Mouse (Mus musculus) neural tube, embryonic 12.5 days (tissue): ENCODE data around the gene Gcdh. TPM values are rescaled to one million over a fixed set of nuclear protein-coding genes. Genes with fewer than 3 reads are reported as not detected.
A peak's percentile ranks its signal among the peaks of the same experiment; 100 is the strongest.

Experiments
- ATAC-seq: fragments of 200-750 bp; cut with Nextera tagmentation; 2 replicates; pipeline ENCODE4 v1.8.0; 2017; ENCODE audit warnings: low read depth, mild to moderate bottlenecking, moderate TSS enrichment, moderate library complexity; ENCODE audit not compliant: low FRiP score
- H3K27ac ChIP-seq: fragments of 300-500 bp; sonication (generic); 2 replicates; pipeline ENCODE4 v1.5.1; 2016
- H3K27me3 ChIP-seq: fragments of 300-500 bp; sonication (generic); replicated peaks from 2 replicates; pipeline ENCODE4 v1.6.1; 2016; ENCODE audit warnings: mild to moderate bottlenecking
- H3K36me3 ChIP-seq: fragments of 300-500 bp; sonication (generic); 2 replicates; pipeline ENCODE4 v1.6.1; 2016; ENCODE audit warnings: mild to moderate bottlenecking
- H3K4me1 ChIP-seq: fragments of 300-500 bp; sonication (generic); 2 replicates; pipeline ENCODE4 v1.6.1; 2016
- H3K4me2 ChIP-seq: fragments of 300-500 bp; sonication (generic); replicated peaks from 2 replicates; pipeline ENCODE4 v1.6.1; 2016; ENCODE audit warnings: mild to moderate bottlenecking
- H3K4me3 ChIP-seq: fragments of 300-500 bp; sonication (generic); 2 replicates; pipeline ENCODE4 v1.5.1; 2016
- H3K9ac ChIP-seq: fragments of 300-500 bp; sonication (generic); 2 replicates; pipeline ENCODE4 v1.6.1; 2016; ENCODE audit warnings: mild to moderate bottlenecking
- H3K9me3 ChIP-seq: fragments of 300-500 bp; sonication (generic); 2 replicates; pipeline ENCODE4 v1.6.1; 2016; ENCODE audit warnings: mild to moderate bottlenecking
- WGBS: fragments of 180-500 bp; shearing (Covaris S2); methylation state at CpG from one replicate; pipeline ENCODE4 v1.1.7; 2016; 5-methylcytosine and 5-hydroxymethylcytosine counted together
- polyA plus RNA-seq: library from polyadenylated mRNA; unstranded; fragments of >200 nt; fragmentation: Nextera tagmentation; extraction: Ambion mirVana; gene quantifications from 2 replicates; pipeline ENCODE4 v1.2.1, GENCODE M21; 2016

Gcdh gene
- polyA plus RNA-seq, 1 experiment from 2014 or later: 37.0 TPM

DNA sequence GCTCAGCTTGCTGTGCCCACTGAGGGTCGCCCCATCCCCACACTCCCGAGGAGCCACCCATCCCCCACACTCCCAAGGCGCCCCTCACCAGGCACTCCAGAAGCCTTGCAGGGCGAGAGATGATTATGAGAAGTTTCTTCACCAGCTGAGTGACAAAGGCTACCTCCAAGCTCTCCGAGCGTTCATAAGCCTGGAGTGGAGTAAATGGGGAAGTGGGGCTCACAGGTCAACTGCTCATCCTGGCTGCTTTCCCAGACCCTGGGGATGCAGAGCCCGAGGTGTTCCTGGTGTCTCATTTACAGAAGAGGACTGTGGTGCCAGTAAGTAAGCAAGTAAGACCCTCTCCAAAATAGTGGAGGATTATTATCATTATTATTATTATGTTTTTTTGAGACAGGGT is 31.8 kb upstream of the Gcdh start:
- WGBS: 82% methylated on average over 7 of the region's 7 CpGs
- Histone ChIP-seq H3K9ac (no peak overlapping the region), H3K27ac (no peak overlapping the region)

DNA sequence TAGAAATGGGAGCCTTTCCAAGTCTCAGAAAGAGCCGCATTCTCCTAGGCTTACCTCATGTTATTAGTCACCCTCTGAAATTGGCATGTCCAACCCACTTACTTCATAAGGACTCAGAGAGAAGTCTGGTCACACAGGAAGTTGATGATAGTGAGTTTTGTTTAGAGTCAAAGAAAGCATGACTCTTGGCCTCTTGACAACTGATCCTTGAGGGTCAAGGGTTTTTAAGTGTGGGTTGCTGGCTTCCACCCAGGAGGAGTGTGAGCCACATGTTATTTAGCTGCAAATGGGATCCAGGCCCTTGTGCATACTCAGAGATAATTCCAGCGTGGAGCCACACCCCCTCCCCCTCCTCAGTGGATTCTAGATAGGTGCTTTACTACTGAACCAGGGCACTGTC is 27.9 kb upstream of the Gcdh start:
- no peak for ATAC-seq
- Histone ChIP-seq H3K9ac (no peak overlapping the region), H3K4me1 (no peaks in the 10 kb centered on the region), H3K4me3 (no peak overlapping the region), H3K27me3 (peaks cover 51% of the 10 kb centered on the region), H3K9me3 (no peaks in the 10 kb centered on the region), H3K27ac (no peak overlapping the region), H3K36me3 (peaks cover 61% of the 10 kb centered on the region), H3K4me2 (no peak overlapping the region)
- WGBS: 92% methylated on average over 2 of the region's 2 CpGs

More for the DNA sequence above, 31.8 kb upstream of the Gcdh start:
- Histone ChIP-seq H3K4me2 (no peak overlapping the region; the same call in 1 of the 2 replicates), H3K36me3 (peaks cover 52% of the 10 kb centered on the region), H3K4me1 (peaks cover 13% of the 10 kb centered on the region), H3K9me3 (no peaks in the 10 kb centered on the region), H3K4me3 (no peak overlapping the region), H3K27me3 (peaks cover 51% of the 10 kb centered on the region)
- no peak for ATAC-seq

DNA sequence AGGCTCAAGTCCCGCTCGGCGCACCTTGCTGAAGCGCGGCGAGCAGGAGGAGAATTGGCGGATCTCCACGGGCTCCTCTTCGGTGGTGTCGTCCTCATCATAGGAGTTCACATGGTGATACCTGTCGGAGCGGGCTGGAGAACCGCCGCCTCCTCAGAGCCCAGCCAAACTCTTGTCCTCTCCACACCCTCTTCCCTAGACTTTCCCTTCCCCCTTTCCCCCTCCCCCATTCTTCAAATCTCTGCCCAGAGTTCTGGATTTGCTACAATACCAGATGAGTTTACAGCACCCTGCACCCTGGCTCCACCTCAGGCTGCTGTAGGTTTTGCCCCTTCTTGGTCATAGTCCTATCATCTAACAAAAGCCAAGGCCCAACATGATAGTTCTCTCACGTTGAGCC is 24.9 kb upstream of the Gcdh start:
- no peak overlapping the region for H3K27ac ChIP-seq
- no peaks in the 10 kb centered on the region for H3K9me3 ChIP-seq
- H3K36me3 ChIP-seq: peaks cover 75% of the 10 kb centered on the region
- 95% methylated on average over 15 of the region's 15 CpGs for WGBS
- H3K27me3 ChIP-seq: peaks cover 75% of the 10 kb centered on the region
- H3K4me1 ChIP-seq: no peaks in the 10 kb centered on the region
- H3K4me3 ChIP-seq: no peak overlapping the region
- ATAC-seq: no peak
- H3K4me2 ChIP-seq: no peak overlapping the region
- no peak overlapping the region for H3K9ac ChIP-seq

DNA sequence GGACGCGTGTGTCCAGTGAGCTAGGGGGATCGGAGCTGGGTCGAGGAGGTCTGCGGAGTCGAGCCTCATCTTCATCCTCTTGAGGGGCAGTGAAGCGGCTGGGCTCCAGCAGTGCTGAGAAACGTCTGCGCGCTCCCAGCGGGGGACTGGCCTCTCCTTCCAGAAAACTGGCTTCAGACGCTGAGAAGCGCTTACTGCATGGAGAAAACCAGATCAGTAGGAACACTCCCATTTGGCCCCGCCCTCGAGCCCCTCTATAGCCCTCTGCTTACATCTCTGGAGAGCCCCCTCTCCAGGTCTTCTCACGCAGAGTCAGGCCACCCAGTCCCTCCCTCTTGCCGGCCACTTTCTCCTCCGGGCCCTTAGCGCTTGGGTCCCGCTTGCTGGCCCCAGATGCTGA is 24.1 kb upstream of the Gcdh start:
- no peak overlapping the region for H3K4me2 ChIP-seq
- H3K27ac ChIP-seq: no peak overlapping the region
- peaks cover 84% of the 10 kb centered on the region for H3K27me3 ChIP-seq
- H3K4me1 ChIP-seq: peaks cover 6% of the 10 kb centered on the region
- no peak overlapping the region for H3K9ac ChIP-seq
- ATAC-seq: no peak
- H3K36me3 ChIP-seq: peaks cover 77% of the 10 kb centered on the region
- no peaks in the 10 kb centered on the region for H3K9me3 ChIP-seq
- no peak overlapping the region for H3K4me3 ChIP-seq
- WGBS: 26% methylated on average over 20 of the region's 20 CpGs

DNA sequence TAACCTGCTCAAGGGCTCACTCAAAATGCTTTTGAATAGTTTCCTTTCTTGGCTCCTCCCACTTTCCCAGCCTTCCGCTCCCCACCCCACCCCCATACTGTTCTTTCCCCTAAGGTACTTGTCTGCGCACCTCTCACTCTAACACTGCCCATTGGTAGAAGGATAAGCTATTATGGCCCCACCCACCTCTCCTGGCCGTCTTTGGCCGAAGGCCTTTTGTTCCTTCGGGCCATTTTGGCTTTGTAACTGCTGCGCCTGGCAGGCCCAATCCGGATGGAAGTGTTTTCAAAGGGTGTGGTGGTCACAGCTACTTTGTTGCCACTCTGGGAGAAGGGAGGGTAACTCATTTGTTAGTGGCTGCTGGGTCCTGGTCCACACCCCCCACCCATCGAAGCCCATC is 21.5 kb upstream of the Gcdh start:
- Histone ChIP-seq H3K4me3 (no peak overlapping the region), H3K4me2 (no peak overlapping the region), H3K27me3 (peaks cover 93% of the 10 kb centered on the region), H3K9me3 (no peaks in the 10 kb centered on the region), H3K27ac (no peak overlapping the region), H3K36me3 (peaks cover 81% of the 10 kb centered on the region), H3K4me1 (peaks cover 9% of the 10 kb centered on the region), H3K9ac (no peak overlapping the region)
- no peak for ATAC-seq
- WGBS: 86% methylated on average over 8 of the region's 8 CpGs

DNA sequence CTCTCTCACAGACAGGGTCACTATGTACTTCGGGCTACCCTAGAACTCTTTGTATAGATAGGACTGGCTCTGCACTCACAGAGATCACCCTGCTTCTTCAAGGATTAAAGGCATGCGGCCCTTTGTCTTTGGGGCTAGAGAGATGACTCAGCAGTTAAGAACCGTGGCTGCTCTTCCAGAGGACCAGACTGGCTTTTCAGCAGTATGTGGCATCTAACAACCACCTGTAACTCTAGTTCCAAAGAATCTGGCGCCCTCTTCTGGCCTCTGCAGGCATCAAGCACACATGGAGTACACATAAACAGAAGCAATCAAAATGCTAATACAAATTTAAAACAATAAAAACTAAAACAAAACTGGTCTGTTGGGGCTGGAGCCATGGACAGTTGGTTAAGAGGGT is 20.2 kb upstream of the Gcdh start:
- H3K4me3 ChIP-seq: no peak overlapping the region
- no peak overlapping the region for H3K27ac ChIP-seq
- H3K4me2 ChIP-seq: no peak overlapping the region
- WGBS: 37% methylated on average over 4 of the region's 4 CpGs
- H3K9ac ChIP-seq: no peak overlapping the region
- peaks cover 92% of the 10 kb centered on the region for H3K27me3 ChIP-seq
- H3K36me3 ChIP-seq: peaks cover 75% of the 10 kb centered on the region
- H3K9me3 ChIP-seq: no peaks in the 10 kb centered on the region
- no peak for ATAC-seq
- peaks cover 15% of the 10 kb centered on the region for H3K4me1 ChIP-seq

DNA sequence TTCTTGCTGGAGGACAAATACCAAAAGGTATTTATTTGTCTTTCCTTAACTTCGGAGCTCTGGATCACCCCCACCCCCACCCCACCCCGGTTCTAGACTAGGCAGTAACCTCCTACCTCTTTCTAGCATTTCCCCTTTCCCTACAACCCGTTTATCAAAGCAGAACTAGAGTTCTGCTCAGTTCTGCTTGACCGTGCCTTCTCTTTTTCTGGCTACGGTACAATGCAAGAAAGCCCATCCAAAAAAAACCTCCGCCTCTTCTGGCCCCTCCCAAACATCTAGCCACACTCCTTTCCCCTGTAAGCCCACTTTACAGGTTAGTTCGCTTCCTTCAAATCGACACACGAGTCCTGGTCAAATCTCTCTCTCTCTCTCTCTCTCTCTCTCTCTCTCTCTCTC is 19.8 kb upstream of the Gcdh start:
- ATAC-seq: no peak
- Histone ChIP-seq H3K9ac (0 out of 2 replicates have a peak overlapping the region, but pooled peaks have one; percentile 8), H3K27me3 (peaks cover 93% of the 10 kb centered on the region), H3K27ac (no peak overlapping the region), H3K4me1 (peaks cover 19% of the 10 kb centered on the region), H3K36me3 (peaks cover 72% of the 10 kb centered on the region), H3K4me3 (peak overlapping the region; percentile 25), H3K9me3 (no peaks in the 10 kb centered on the region), H3K4me2 (peak overlapping the region; percentile 57)
- 19% methylated on average over 9 of the region's 9 CpGs for WGBS

DNA sequence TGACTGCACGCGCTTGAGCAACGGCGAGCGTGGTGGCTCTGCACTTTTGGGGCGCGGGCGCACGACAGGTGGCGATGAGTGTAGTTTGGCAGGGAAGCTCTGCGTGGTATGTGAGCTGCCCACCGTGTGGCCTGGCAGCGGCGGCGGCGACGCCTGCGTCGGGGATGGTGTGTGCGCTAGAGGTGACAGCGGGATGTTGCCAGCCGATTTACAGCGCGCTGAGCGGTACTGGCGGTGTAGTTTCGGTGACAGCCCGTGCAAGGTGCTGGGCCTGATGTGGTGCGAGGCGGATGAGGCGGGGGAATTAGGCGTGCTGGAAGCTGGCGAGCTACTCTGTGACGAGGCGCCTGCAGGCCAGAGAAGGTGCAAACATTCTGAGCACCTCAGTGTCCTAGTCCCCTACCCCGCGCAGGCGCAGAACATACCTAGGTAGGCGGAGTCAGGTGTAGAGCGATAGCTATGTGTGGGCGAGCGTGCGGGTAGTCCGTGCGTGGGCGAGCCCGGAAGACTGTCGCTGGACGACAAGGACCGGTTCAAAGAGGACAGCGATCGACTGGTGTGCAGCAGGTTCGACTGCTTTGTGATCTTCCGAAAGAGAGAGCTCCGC is 19.3 kb upstream of the Gcdh start:
- H3K4me2 ChIP-seq: peak overlapping the region; percentile 57
- peaks cover 19% of the 10 kb centered on the region for H3K4me1 ChIP-seq
- H3K27me3 ChIP-seq: peaks cover 87% of the 10 kb centered on the region
- H3K4me3 ChIP-seq: peak overlapping the region; percentile 25
- no peak for ATAC-seq
- H3K9ac ChIP-seq: 0 out of 2 replicates have a peak overlapping the region, but pooled peaks have one; percentile 8
- no peak overlapping the region for H3K27ac ChIP-seq
- H3K9me3 ChIP-seq: no peaks in the 10 kb centered on the region
- 2% methylated on average over 55 of the region's 55 CpGs for WGBS
- peaks cover 70% of the 10 kb centered on the region for H3K36me3 ChIP-seq

DNA sequence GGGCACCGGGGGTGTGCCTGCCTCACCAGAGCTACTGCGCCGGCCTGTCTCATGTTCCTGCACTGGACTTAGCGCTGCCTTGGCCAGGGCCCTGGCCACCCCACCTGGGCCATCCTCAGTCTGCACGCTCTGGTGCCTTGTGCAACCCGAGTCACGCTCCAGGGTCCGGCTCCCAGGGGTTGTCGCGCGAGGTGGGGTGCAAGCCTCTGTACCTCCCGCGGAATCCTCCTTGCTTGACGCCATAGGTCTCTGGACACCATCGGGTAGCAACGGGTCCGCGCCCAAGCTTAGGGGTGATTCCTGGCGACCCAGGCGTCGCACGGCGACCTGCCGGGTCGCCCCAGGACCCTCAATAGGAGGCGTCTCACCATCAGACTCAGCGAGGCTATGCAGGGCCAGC is 18.7 kb upstream of the Gcdh start:
- peaks cover 81% of the 10 kb centered on the region for H3K27me3 ChIP-seq
- no peak overlapping the region for H3K27ac ChIP-seq
- no peak for ATAC-seq
- peaks cover 64% of the 10 kb centered on the region for H3K36me3 ChIP-seq
- H3K4me2 ChIP-seq: peak overlapping the region; percentile 57
- peaks cover 19% of the 10 kb centered on the region for H3K4me1 ChIP-seq
- H3K4me3 ChIP-seq: 0 out of 2 replicates have a peak overlapping the region, but pooled peaks have one; percentile 25
- WGBS: 21% methylated on average over 27 of the region's 27 CpGs
- H3K9ac ChIP-seq: no peak overlapping the region
- H3K9me3 ChIP-seq: no peaks in the 10 kb centered on the region

DNA sequence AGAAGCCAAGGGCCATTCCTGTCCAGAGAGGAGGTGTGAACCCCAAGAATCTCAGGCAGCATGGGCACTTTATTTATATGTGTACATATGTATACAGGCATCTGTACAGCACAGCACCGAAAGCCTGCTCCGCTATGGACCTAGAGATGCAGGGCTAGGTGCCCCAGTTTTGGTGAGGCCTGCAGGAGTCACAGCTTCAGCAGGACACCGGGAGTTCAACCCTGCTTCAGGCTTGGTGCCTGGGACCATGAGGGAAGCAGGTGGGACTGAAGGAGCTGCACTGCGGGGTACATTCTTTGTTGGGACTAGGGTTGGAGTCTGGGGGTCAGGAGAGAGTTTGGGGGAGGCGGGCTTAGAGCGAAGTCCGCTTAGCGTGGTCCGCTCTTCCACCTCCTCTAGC is 18.1 kb upstream of the Gcdh start:
- H3K36me3 ChIP-seq: peaks cover 60% of the 10 kb centered on the region
- no peak overlapping the region for H3K4me3 ChIP-seq
- no peaks in the 10 kb centered on the region for H3K9me3 ChIP-seq
- ATAC-seq: no peak
- H3K9ac ChIP-seq: no peak overlapping the region
- H3K27ac ChIP-seq: no peak overlapping the region
- no peak overlapping the region for H3K4me2 ChIP-seq
- WGBS: 80% methylated on average over 9 of the region's 9 CpGs
- H3K4me1 ChIP-seq: peaks cover 19% of the 10 kb centered on the region
- peaks cover 78% of the 10 kb centered on the region for H3K27me3 ChIP-seq

DNA sequence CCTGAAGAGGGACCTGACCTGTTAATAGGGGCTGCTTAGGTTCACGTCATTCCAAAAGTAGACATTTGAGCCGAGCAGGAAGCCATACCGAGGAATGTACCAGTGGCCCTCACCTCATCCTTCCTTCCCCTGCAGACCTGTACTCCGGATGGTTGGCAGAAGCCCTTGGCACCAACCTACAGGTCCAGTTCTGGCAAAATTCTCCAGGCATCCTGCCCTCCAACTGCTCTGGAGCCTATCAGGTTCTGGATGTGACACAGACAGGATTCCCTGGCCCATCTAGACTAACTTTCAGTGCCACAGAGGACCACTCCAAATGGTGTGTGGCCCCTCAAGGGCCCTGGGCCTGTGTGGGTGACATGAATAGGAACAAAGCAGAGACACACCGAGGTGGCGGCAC is 16.8 kb upstream of the Gcdh start:
- Histone ChIP-seq H3K4me2 (no peak overlapping the region), H3K27me3 (peaks cover 66% of the 10 kb centered on the region), H3K36me3 (peaks cover 47% of the 10 kb centered on the region), H3K4me1 (peaks cover 19% of the 10 kb centered on the region), H3K9me3 (no peaks in the 10 kb centered on the region), H3K4me3 (no peak overlapping the region), H3K27ac (no peak overlapping the region), H3K9ac (no peak overlapping the region)
- no peak for ATAC-seq
- 85% methylated on average over 6 of the region's 6 CpGs for WGBS

DNA sequence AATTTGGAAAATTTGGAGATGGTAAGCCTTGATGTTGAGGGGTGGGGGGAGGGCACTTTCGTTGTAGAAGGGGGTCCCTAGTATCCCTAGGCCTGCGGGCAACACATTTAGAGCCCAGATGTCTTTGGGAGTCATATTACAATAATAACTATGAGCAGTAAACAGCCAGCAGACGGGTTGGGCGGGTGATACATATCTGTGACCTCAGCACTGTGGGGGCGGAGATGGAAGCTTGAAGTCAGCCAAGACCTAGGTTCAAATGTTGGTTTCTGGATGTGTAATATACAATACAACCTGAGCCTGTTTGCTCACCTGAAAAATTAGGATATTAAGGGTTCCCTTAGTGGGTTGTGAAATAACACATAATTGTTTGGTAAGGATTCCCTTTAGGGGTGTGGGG is 16.2 kb upstream of the Gcdh start:
- Histone ChIP-seq H3K4me2 (no peak overlapping the region), H3K36me3 (peaks cover 41% of the 10 kb centered on the region), H3K4me3 (no peak overlapping the region), H3K9me3 (no peaks in the 10 kb centered on the region), H3K27me3 (peaks cover 60% of the 10 kb centered on the region), H3K27ac (no peak overlapping the region), H3K9ac (no peak overlapping the region), H3K4me1 (peaks cover 19% of the 10 kb centered on the region)
- 75% methylated on average over 5 of the region's 5 CpGs for WGBS
- no peak for ATAC-seq

DNA sequence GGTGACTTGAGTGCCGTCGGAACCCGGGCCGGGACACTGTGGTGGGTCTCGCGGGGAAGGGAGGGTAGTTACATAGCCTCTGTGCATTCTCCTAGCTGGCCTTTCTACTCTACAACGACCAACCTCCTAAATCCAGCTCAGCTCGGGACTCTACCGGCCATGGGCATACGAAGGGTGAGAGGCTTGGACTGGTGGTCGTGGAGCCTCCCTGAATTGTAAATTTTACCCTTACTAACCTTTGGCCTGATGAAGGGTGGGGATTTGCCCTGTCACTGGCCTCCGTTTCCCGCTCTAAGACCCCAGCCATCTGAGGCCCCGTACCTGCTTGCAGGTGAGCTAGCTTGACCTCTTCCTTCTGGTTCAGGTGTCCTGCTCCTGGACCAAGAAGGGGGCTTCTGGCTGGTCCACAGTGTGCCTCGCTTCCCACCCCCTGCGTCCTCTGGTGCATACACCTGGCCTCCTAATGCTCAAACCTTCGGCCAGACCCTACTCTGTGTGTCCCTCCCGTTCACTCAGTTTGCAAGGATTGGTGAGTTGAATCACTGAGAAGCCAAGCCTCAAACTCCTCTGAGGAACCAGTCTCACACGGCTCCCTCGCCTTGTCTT is 15.5 kb upstream of the Gcdh start:
- peak overlapping the region; percentile 57; the same call in 1 of the 2 replicates for H3K9ac ChIP-seq
- no peaks in the 10 kb centered on the region for H3K9me3 ChIP-seq
- 47% methylated on average over 20 of the region's 20 CpGs for WGBS
- H3K4me2 ChIP-seq: peak overlapping the region; percentile 69
- peak overlapping the region; percentile 48 for H3K4me3 ChIP-seq
- ATAC-seq: peak; percentile 16
- peaks cover 19% of the 10 kb centered on the region for H3K4me1 ChIP-seq
- peaks cover 34% of the 10 kb centered on the region for H3K36me3 ChIP-seq
- H3K27me3 ChIP-seq: peaks cover 53% of the 10 kb centered on the region
- no peak overlapping the region for H3K27ac ChIP-seq
